Mouse (Mus musculus) thymus, adult 2 months (tissue): ENCODE results near the gene Mrtfb.

Source experiments
- CTCF ChIP-seq: fragments of 200-500 bp; IDR thresholded peaks from 2 replicates; pipeline ENCODE4 v1.5.1; 2012; ENCODE audit warnings: mild to moderate bottlenecking, control low read depth, low read length, moderate library complexity, borderline replicate concordance; ENCODE audit not compliant: control insufficient read depth, poor library complexity, insufficient read depth; ENCODE audit errors: extremely low read depth
- POLR2A ChIP-seq: fragments of 200-500 bp; IDR thresholded peaks from 2 replicates; pipeline ENCODE4 v1.6.1; 2012; ENCODE audit warnings: mild to moderate bottlenecking, low read length, control low read depth, moderate library complexity; ENCODE audit not compliant: control insufficient read depth, poor library complexity, insufficient read depth; ENCODE audit errors: extremely low read depth

- TF ChIP-seq POLR2A (no peak), CTCF (no peak)
Measured at GRCm38 (mm10) chr16:13428077-13428476, 171.8 kb downstream of the Mrtfb start.
